Mouse (Mus musculus) cerebellum, postnatal 4 days (tissue): Measurements from ENCODE around the gene Med21.

Experiments
- DNase-seq, 2 experiments: peaks; one replicate each; pipeline ENCODE4 v3.0.0; 2022; ENCODE audit warnings: low spot score in 2 of 2, mixed read lengths in 1 of 2

Gene Med21

GRCm38 (mm10) chr6:146640068-146640965 lies 2.0 kb upstream of the Med21 start:
- DNase-seq, result no peak

- DNase-seq, result no peak
Measured at GRCm38 (mm10) chr6:146640991-146641390, 1.4 kb upstream of the Med21 start.

GRCm38 (mm10) chr6:146641621-146642210 lies 631 bp upstream of the Med21 start:
- DNase-seq, result no peak

- no peak for DNase-seq
Measured at GRCm38 (mm10) chr6:146643184-146643570, 830 bp downstream of the Med21 start.

GRCm38 (mm10) chr6:146650013-146650412 lies 7.7 kb downstream of the Med21 start:
- no peak for DNase-seq

GRCm38 (mm10) chr6:146651431-146651830 lies 9.1 kb downstream of the Med21 start:
- no peak for DNase-seq

- DNase-seq, result no peak
Measured at GRCm38 (mm10) chr6:146653197-146653596, 10.8 kb downstream of the Med21 start.

- DNase-seq, result no peak
Measured at GRCm38 (mm10) chr6:146660591-146660990, 18.2 kb downstream of the Med21 start.

GRCm38 (mm10) chr6:146661655-146662054 lies 19.3 kb downstream of the Med21 start:
- DNase-seq, result no peak

GRCm38 (mm10) chr6:146662679-146663078 lies 20.3 kb downstream of the Med21 start:
- peak in 1 of 2 experiments; percentile 11 for DNase-seq

- no peak for DNase-seq
Measured at GRCm38 (mm10) chr6:146664116-146664515, 21.8 kb downstream of the Med21 start.

- no peak for DNase-seq
Measured at GRCm38 (mm10) chr6:146664917-146665316, 22.6 kb downstream of the Med21 start.

- no peak for DNase-seq
Measured at GRCm38 (mm10) chr6:146665408-146665807, 23.1 kb downstream of the Med21 start.

- DNase-seq, result no peak
Measured at GRCm38 (mm10) chr6:146666811-146667210, 24.5 kb downstream of the Med21 start.

- DNase-seq, result no peak
Measured at GRCm38 (mm10) chr6:146668606-146669005, 26.3 kb downstream of the Med21 start.

- no peak for DNase-seq
Measured at GRCm38 (mm10) chr6:146670956-146671855, 28.9 kb downstream of the Med21 start.

- no peak for DNase-seq
Measured at GRCm38 (mm10) chr6:146672106-146672505, 29.8 kb downstream of the Med21 start.

- DNase-seq, result no peak
Measured at GRCm38 (mm10) chr6:146673696-146674095, 31.3 kb downstream of the Med21 start.

- no peak for DNase-seq
Measured at GRCm38 (mm10) chr6:146674420-146674819, 32.1 kb downstream of the Med21 start.

GRCm38 (mm10) chr6:146674881-146675536 lies 32.7 kb downstream of the Med21 start:
- DNase-seq, result no peak

GRCm38 (mm10) chr6:146676904-146677303 lies 34.6 kb downstream of the Med21 start:
- DNase-seq, result no peak
